Mouse (Mus musculus): ENCODE results near the gene Fgfr1op. TPM values are rescaled to one million over a fixed set of nuclear protein-coding genes. Genes with fewer than 3 reads are reported as not detected.

Gene Fgfr1op
- polyA plus RNA-seq, 1 experiment from 2014 or later = 54.9 TPM

GRCm38 (mm10) chr17:8238012-8238710 lies 72.9 kb downstream of the Fgfr1op start:
- Histone ChIP-seq H3K36me3 (replicated peaks) (no peaks in the 10 kb centered on the region), H3K4me1 (no peaks in the 10 kb centered on the region), H3K9me3 (no peaks in the 10 kb centered on the region), H3K27me3 (replicated peaks; ENCODE audit: low read depth, poor library complexity, severe bottlenecking) (no peaks in the 10 kb centered on the region; the same call in 1 of the 2 replicates), H3K27ac (replicated peaks) (no peak overlapping the region), H3K4me3 (no peak overlapping the region)
- no peak for DNase-seq (ENCODE audit: low spot score)
- 83% methylated on average over 15 of the region's 15 CpGs for WGBS

- 75% methylated on average over 3 of the region's 3 CpGs for WGBS
- no peaks in the 10 kb centered on the region for H3K9me3 ChIP-seq
- no peak overlapping the region for H3K27ac ChIP-seq (replicated peaks)
- H3K36me3 ChIP-seq (replicated peaks) = no peaks in the 10 kb centered on the region
- H3K27me3 ChIP-seq (replicated peaks; ENCODE audit: low read depth, poor library complexity, severe bottlenecking) = no peaks in the 10 kb centered on the region; the same call in 1 of the 2 replicates
- DNase-seq (ENCODE audit: low spot score) = no peak
- no peak overlapping the region for H3K4me3 ChIP-seq
- H3K4me1 ChIP-seq = no peaks in the 10 kb centered on the region
These were observed 74.3 kb downstream of the Fgfr1op start for GRCm38 (mm10) chr17:8239561-8239960.

GRCm38 (mm10) chr17:8240517-8240916 lies 75.2 kb downstream of the Fgfr1op start:
- Histone ChIP-seq H3K4me1 (no peaks in the 10 kb centered on the region), H3K27ac (replicated peaks) (no peak overlapping the region), H3K27me3 (replicated peaks; ENCODE audit: low read depth, poor library complexity, severe bottlenecking) (no peaks in the 10 kb centered on the region; the same call in 1 of the 2 replicates), H3K9me3 (no peaks in the 10 kb centered on the region), H3K36me3 (replicated peaks) (no peaks in the 10 kb centered on the region), H3K4me3 (no peak overlapping the region)
- DNase-seq (ENCODE audit: low spot score) = no peak
- 64% methylated on average over 4 of the region's 4 CpGs for WGBS

- no peak for DNase-seq (ENCODE audit: low spot score)
These were observed 76.3 kb downstream of the Fgfr1op start for GRCm38 (mm10) chr17:8241645-8242044.

GRCm38 (mm10) chr17:8242186-8242585 lies 76.9 kb downstream of the Fgfr1op start:
- H3K4me1 ChIP-seq = no peaks in the 10 kb centered on the region
- no peak overlapping the region for H3K27ac ChIP-seq (replicated peaks)
- DNase-seq (ENCODE audit: low spot score) = no peak
- 91% methylated on average over 11 of the region's 11 CpGs for WGBS
- no peaks in the 10 kb centered on the region for H3K9me3 ChIP-seq
- no peaks in the 10 kb centered on the region; the same call in 1 of the 2 replicates for H3K27me3 ChIP-seq (replicated peaks; ENCODE audit: low read depth, poor library complexity, severe bottlenecking)
- no peak overlapping the region for H3K4me3 ChIP-seq
- no peaks in the 10 kb centered on the region for H3K36me3 ChIP-seq (replicated peaks)

More at GRCm38 (mm10) chr17:8241645-8242044, 76.3 kb downstream of the Fgfr1op start:
- no peaks in the 10 kb centered on the region for H3K9me3 ChIP-seq
- no peaks in the 10 kb centered on the region for H3K4me1 ChIP-seq
- 75% methylated on average over 12 of the region's 12 CpGs for WGBS
- no peak overlapping the region for H3K27ac ChIP-seq (replicated peaks)
- no peaks in the 10 kb centered on the region; the same call in 1 of the 2 replicates for H3K27me3 ChIP-seq (replicated peaks; ENCODE audit: low read depth, poor library complexity, severe bottlenecking)
- no peaks in the 10 kb centered on the region for H3K36me3 ChIP-seq (replicated peaks)
- no peak overlapping the region for H3K4me3 ChIP-seq

- H3K27ac ChIP-seq (replicated peaks) = no peak overlapping the region
- DNase-seq (ENCODE audit: low spot score) = no peak
- no peaks in the 10 kb centered on the region for H3K9me3 ChIP-seq
- no peaks in the 10 kb centered on the region for H3K36me3 ChIP-seq (replicated peaks)
- H3K27me3 ChIP-seq (replicated peaks; ENCODE audit: low read depth, poor library complexity, severe bottlenecking) = peaks cover 3% of the 10 kb centered on the region; the same call in 1 of the 2 replicates
- 79% methylated on average over 2 of the region's 2 CpGs for WGBS
- no peak overlapping the region for H3K4me3 ChIP-seq
- no peaks in the 10 kb centered on the region for H3K4me1 ChIP-seq
These were observed 78.8 kb downstream of the Fgfr1op start for GRCm38 (mm10) chr17:8244124-8244523.

- Histone ChIP-seq H3K4me1 (no peaks in the 10 kb centered on the region), H3K4me3 (no peak overlapping the region), H3K27ac (replicated peaks) (no peak overlapping the region), H3K36me3 (replicated peaks) (no peaks in the 10 kb centered on the region), H3K9me3 (no peaks in the 10 kb centered on the region), H3K27me3 (replicated peaks; ENCODE audit: low read depth, poor library complexity, severe bottlenecking) (peaks cover 7% of the 10 kb centered on the region; the same call in 1 of the 2 replicates)
- WGBS = 84% methylated on average over 4 of the region's 4 CpGs
- DNase-seq (ENCODE audit: low spot score) = no peak
These were observed 80.9 kb downstream of the Fgfr1op start for GRCm38 (mm10) chr17:8246102-8246754.

Other genes starting within 250 kb of the Fgfr1op start
- 0.36 and 0.37 TPM in 2 replicates for gene Tagap, start 239.5 kb upstream of the Fgfr1op start, polyA plus RNA-seq (2016; fragmentation: Nextera tagmentation; extraction: Ambion mirVana)
- gene Rsph3a, start 219.9 kb upstream of the Fgfr1op start, polyA plus RNA-seq (2016; fragmentation: Nextera tagmentation; extraction: Ambion mirVana) = 53.6 and 54.1 TPM in 2 replicates
- gene Gm49673, start 17.7 kb upstream of the Fgfr1op start, polyA plus RNA-seq (2016; fragmentation: Nextera tagmentation; extraction: Ambion mirVana) = 0.33 TPM in 1 of 2 replicates, not detected in the other
- 15.5 and 16.0 TPM in 2 replicates for gene Rnaset2a, start 17.4 kb upstream of the Fgfr1op start, polyA plus RNA-seq (2016; fragmentation: Nextera tagmentation; extraction: Ambion mirVana)
- not detected in 2 replicates for gene Ccr6, start 70.5 kb downstream of the Fgfr1op start, polyA plus RNA-seq (2016; fragmentation: Nextera tagmentation; extraction: Ambion mirVana)
- 70.1 and 82.5 TPM in 2 replicates for gene Mpc1, start 117.4 kb downstream of the Fgfr1op start, polyA plus RNA-seq (2016; fragmentation: Nextera tagmentation; extraction: Ambion mirVana)
- gene Sft2d1, start 145.6 kb downstream of the Fgfr1op start, polyA plus RNA-seq (2016; fragmentation: Nextera tagmentation; extraction: Ambion mirVana) = 60.7 and 63.5 TPM in 2 replicates
- gene Prr18, start 172.0 kb downstream of the Fgfr1op start, polyA plus RNA-seq (2016; fragmentation: Nextera tagmentation; extraction: Ambion mirVana) = 0.32 and 0.33 TPM in 2 replicates
- 0.35 and 0.87 TPM in 2 replicates for gene T2, start 190.5 kb downstream of the Fgfr1op start, polyA plus RNA-seq (2016; fragmentation: Nextera tagmentation; extraction: Ambion mirVana)